Mouse (Mus musculus): ENCODE data around the gene Fam89a.

DNA sequence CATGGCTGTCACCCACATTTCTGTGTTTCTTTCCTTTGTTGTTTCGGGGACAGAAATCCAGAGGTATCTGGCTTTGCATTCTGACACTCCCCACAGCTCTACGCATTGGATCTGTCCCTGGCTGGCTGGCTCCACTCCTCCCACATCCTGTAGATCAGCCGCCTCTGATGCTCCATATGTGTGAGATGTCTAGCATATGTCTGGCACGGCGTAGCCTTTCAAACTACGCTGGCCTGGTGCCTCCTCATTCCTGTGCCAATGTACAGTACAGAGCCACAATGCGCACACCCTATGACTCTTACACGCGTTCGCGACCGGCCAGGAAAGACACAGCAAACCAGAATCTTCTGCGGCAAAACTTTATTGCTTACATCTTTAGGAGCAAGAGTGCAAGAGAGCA is 33.0 kb upstream of the Fam89a start:
- TF ChIP-seq CTCF (IDR thresholded peaks at IDR 0.05; ENCODE audit: control insufficient read depth, insufficient read depth, insufficient read length) (no peak), FOSL1 (IDR thresholded peaks at IDR 0.05; ENCODE audit: insufficient read depth, low read length, poor library complexity, severe bottlenecking) (no peak), USF1 (IDR thresholded peaks at IDR 0.05; ENCODE audit: low read depth) (no peak), MAX (IDR thresholded peaks at IDR 0.05) (no peak), CEBPB (IDR thresholded peaks at IDR 0.05; ENCODE audit: low read depth) (no peak)

Measured in C2C12 (cell line).